Mouse (Mus musculus) gastrocnemius, postnatal 25 days (tissue): ENCODE data around the gene Sec14l1. TPM values are rescaled to one million over a fixed set of nuclear protein-coding genes. Genes with fewer than 3 reads are reported as not detected.
"Not testable (repeated sequence)": the region's sequence is repeated elsewhere in the genome, so short reads cannot be mapped to it uniquely, and the experiment has no call there.

Experiments used
- DNase-seq: peaks from one replicate; pipeline ENCODE4 v3.0.0; 2022
- long read RNA-seq, 2 experiments: library from polyadenylated mRNA; stranded (forward); transcript quantifications; one replicate each; pipeline ENCODE4 v2.0.0; 2021
- total RNA-seq, 2 experiments: library from RNA; stranded (reverse); gene quantifications; 1 replicate in 1 of 2; 2 replicates in 1 of 2; pipeline ENCODE4 v1.2.3; 2021

Gene Sec14l1
- total RNA-seq, result 10 to 100 TPM; 40.7 to 45.1 TPM
- long read RNA-seq, experiment 1, full-length matches to known transcripts, result 24 of 49 reads
- long read RNA-seq, experiment 1, partial matches to known transcripts, result 18 of 49 reads
- long read RNA-seq, experiment 1, other reads (novel, unspliced or antisense), result 7 of 49 reads
- long read RNA-seq, experiment 2, full-length matches to known transcripts, result 27 of 45 reads
- long read RNA-seq, experiment 2, partial matches to known transcripts, result 10 of 45 reads
- long read RNA-seq, experiment 2, other reads (novel, unspliced or antisense), result 8 of 45 reads

GRCm38 (mm10) chr11:117114592-117115345 is at the start of gene Sec14l1:
Sec14l1 (plus strand) TSS chr11:117115168.
- peak; percentile 99 for DNase-seq

- DNase-seq, result not testable (repeated sequence)
These were observed 49.4 kb upstream of the Sec14l1 start for GRCm38 (mm10) chr11:117065602-117066001.

GRCm38 (mm10) chr11:117066738-117067137 is 48.2 kb upstream of the Sec14l1 start:
- DNase-seq, result no peak

GRCm38 (mm10) chr11:117068332-117068731 is 46.6 kb upstream of the Sec14l1 start:
- no peak for DNase-seq

GRCm38 (mm10) chr11:117069027-117069426 is 45.9 kb upstream of the Sec14l1 start:
- DNase-seq, result no peak

- DNase-seq, result no peak
These were observed 44.3 kb upstream of the Sec14l1 start for GRCm38 (mm10) chr11:117070711-117071110.

- DNase-seq, result peak; percentile 61
These were observed 42.8 kb upstream of the Sec14l1 start for GRCm38 (mm10) chr11:117072128-117072527.

- no peak for DNase-seq
These were observed 41.5 kb upstream of the Sec14l1 start for GRCm38 (mm10) chr11:117073426-117073825.

GRCm38 (mm10) chr11:117076576-117077196 is 38.3 kb upstream of the Sec14l1 start:
- peak; percentile 78 for DNase-seq

- DNase-seq, result no peak
These were observed 37.7 kb upstream of the Sec14l1 start for GRCm38 (mm10) chr11:117077227-117077626.

- no peak for DNase-seq
These were observed 37.1 kb upstream of the Sec14l1 start for GRCm38 (mm10) chr11:117077902-117078301.

GRCm38 (mm10) chr11:117078637-117079240 is 36.2 kb upstream of the Sec14l1 start:
- no peak for DNase-seq

GRCm38 (mm10) chr11:117079651-117080190 is 35.2 kb upstream of the Sec14l1 start:
- DNase-seq, result no peak

GRCm38 (mm10) chr11:117080209-117080608 is 34.8 kb upstream of the Sec14l1 start:
- no peak for DNase-seq

- peak; percentile 88 for DNase-seq
These were observed 33.6 kb upstream of the Sec14l1 start for GRCm38 (mm10) chr11:117081165-117082064.

- no peak for DNase-seq
These were observed 32.5 kb upstream of the Sec14l1 start for GRCm38 (mm10) chr11:117082353-117082934.

- DNase-seq, result peak; percentile 76
These were observed 31.7 kb upstream of the Sec14l1 start for GRCm38 (mm10) chr11:117083052-117083881.

GRCm38 (mm10) chr11:117083882-117084260 is 31.1 kb upstream of the Sec14l1 start:
- not testable (repeated sequence) for DNase-seq

GRCm38 (mm10) chr11:117086215-117086614 is 28.8 kb upstream of the Sec14l1 start:
- DNase-seq, result no peak
